Mouse (Mus musculus): ENCODE data around the gene Col5a2.

DNA sequence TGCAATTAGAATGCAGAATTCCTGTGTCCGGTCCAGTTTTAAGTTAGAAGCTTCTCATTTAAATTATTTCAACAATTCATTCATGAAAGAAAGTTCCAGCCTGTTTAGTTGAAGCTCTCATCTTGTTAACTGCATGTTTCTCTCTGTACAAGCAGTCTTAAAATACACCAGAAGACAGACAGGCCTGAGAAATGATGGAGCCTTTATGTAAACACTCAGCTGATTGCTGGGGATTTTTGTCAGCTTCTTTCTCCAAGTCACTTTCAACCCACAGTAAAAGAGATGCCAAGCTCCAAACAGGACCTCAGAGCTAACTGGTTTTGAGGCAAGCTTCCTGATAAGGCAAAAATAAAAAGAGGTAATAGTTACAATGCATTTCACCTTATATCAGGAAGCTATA, 14.8 kb downstream of the Col5a2 start:
- TF ChIP-seq GABPA (IDR thresholded peaks at IDR 0.05; ENCODE audit: insufficient replicate concordance, low read depth, low read length), result no peak
- no peak for TF ChIP-seq MAFK (IDR thresholded peaks at IDR 0.05; ENCODE audit: insufficient replicate concordance, low read length)
- no peak for TF ChIP-seq CTCF (conservative IDR thresholded peaks at IDR 0.05 in 1 of 2, IDR thresholded peaks at IDR 0.05 in 1 of 2; ENCODE audit: low read depth in 2 of 2, low read length in 2 of 2)
- no peak for TF ChIP-seq MAZ (IDR thresholded peaks at IDR 0.05; ENCODE audit: low read depth, low read length)
- no peak for TF ChIP-seq EP300 (IDR thresholded peaks at IDR 0.05; ENCODE audit: low read length)
- TF ChIP-seq SIN3A (IDR thresholded peaks at IDR 0.05; ENCODE audit: low read length), result no peak
- TF ChIP-seq USF1 (IDR thresholded peaks at IDR 0.05; ENCODE audit: low read depth, low read length), result no peak
- TF ChIP-seq RAD21 (IDR thresholded peaks at IDR 0.05; ENCODE audit: low read depth, low read length), result no peak
- TF ChIP-seq ZKSCAN1 (IDR thresholded peaks at IDR 0.05; ENCODE audit: borderline replicate concordance, low read depth, low read length), result no peak
